Mouse (Mus musculus) heart, adult 2 months (tissue): ENCODE measurements around the gene Camta1. TPM values are rescaled to one million over a fixed set of nuclear protein-coding genes. Genes with fewer than 3 reads are reported as not detected.

Experiments
- DNase-seq, 2 experiments: peaks; one replicate each; pipeline ENCODE4 v3.0.0; 2021
- H3K27ac ChIP-seq: fragments of 200-600 bp; 2 replicates; pipeline ENCODE4 v1.8.1; 2022
- H3K27me3 ChIP-seq: fragments of 200-500 bp; 2 replicates; pipeline ENCODE4 v1.6.1; 2012; ENCODE audit warnings: mild to moderate bottlenecking, low read length, inconsistent platforms, mixed read lengths; ENCODE audit not compliant: control insufficient read depth, insufficient read depth
- H3K36me3 ChIP-seq: fragments of 200-500 bp; 2 replicates; pipeline ENCODE4 v1.6.1; 2012; ENCODE audit warnings: low read length, inconsistent platforms; ENCODE audit not compliant: control insufficient read depth, insufficient read depth
- H3K4me1 ChIP-seq: fragments of 200-500 bp; 2 replicates; pipeline ENCODE4 v1.6.1; 2011; ENCODE audit warnings: low read length; ENCODE audit not compliant: control insufficient read depth, insufficient read depth
- H3K4me3 ChIP-seq: fragments of 200-600 bp; 2 replicates; pipeline ENCODE4 v1.8.1; 2022
- H3K79me2 ChIP-seq: fragments of 200-500 bp; replicated peaks from 2 replicates; pipeline ENCODE4 v1.6.1; 2012; ENCODE audit warnings: mild to moderate bottlenecking, inconsistent platforms, low read length, moderate library complexity, mixed read lengths; ENCODE audit not compliant: control insufficient read depth, insufficient read depth
- H3K9ac ChIP-seq: fragments of 200-500 bp; 2 replicates; pipeline ENCODE4 v1.6.1; 2012; ENCODE audit warnings: low read depth, mild to moderate bottlenecking, control low read depth, inconsistent platforms, low read length, mixed read lengths
- CTCF ChIP-seq: fragments of 200-600 bp; IDR thresholded peaks from 2 replicates; pipeline ENCODE4 v1.8.1; 2022; ENCODE audit warnings: antibody characterized with exemption, mild to moderate bottlenecking, moderate library complexity
- EP300 ChIP-seq: fragments of 200-500 bp; IDR thresholded peaks from 2 replicates; pipeline ENCODE4 v1.6.1; 2011; ENCODE audit warnings: low read depth, low read length, control low read depth; ENCODE audit not compliant: insufficient read depth
- POLR2A ChIP-seq: fragments of 200-500 bp; IDR thresholded peaks from 2 replicates; pipeline ENCODE4 v1.6.1; 2011; ENCODE audit warnings: mild to moderate bottlenecking, low read depth, low read length, control low read depth; ENCODE audit not compliant: insufficient read depth
- WGBS: fragments of 180-500 bp; shearing (Covaris S2); methylation state at CpG from one replicate; pipeline ENCODE4 v1.1.7; 2018; 5-methylcytosine and 5-hydroxymethylcytosine counted together
- intact Hi-C: fragments of 180-260 bp; cut with DNase I; formaldehyde crosslinking; loops from one replicate; pipeline ENCODE4 v1.15.1; 2025
- polyA plus RNA-seq: library from polyadenylated mRNA; depleted of rRNA; stranded (reverse); fragments of >200 nt; gene quantifications from 2 replicates; pipeline ENCODE4 v1.2.3, GENCODE M21; 2012
- total RNA-seq, 2 experiments: library from RNA; stranded (reverse); gene quantifications; 2 replicates each; pipeline ENCODE4 v1.2.3; 2021

Gene Camta1
- total and polyA plus RNA-seq, 3 experiments: 39.4 to 234 (median 208) TPM

DNA sequence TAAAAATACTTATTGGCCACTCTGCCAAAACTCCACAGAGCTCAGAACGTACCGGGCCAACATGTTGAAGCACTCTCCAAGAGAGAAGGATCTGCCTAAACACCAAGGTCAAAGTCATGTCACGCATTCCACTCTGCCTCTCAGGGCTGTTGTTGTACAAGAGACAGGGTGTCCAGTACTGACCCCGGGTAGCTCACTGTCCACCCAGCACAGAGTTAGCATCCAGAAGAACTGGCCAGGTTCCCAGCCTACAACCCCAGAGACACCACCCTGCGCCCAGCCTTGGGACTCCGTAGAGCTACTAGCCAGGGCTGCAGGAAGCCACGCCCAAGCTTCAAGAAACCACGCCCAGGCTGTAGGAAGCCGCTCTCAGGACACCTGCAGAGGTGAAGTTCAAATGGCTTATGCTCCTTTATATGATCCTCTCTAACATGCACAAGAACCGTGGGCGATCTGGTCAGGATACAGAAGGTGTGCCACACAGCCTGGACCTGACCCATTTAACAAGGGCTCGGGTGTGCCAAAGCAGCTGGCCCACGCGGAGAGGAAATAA is 41.1 kb upstream of the Camta1 start:
- intact Hi-C loops: no loop called here
- WGBS: 8% methylated on average over 14 of the region's 14 CpGs
- H3K27me3 ChIP-seq: no peaks in the 10 kb centered on the region
- peak; percentile 84 to 92 for DNase-seq
- H3K36me3 ChIP-seq: no peaks in the 10 kb centered on the region
- peak overlapping the region; percentile 26 for H3K9ac ChIP-seq
- peak overlapping the region; percentile 95 for H3K27ac ChIP-seq
- TF ChIP-seq EP300: peak; percentile 100
- peak; percentile 55 for TF ChIP-seq POLR2A
- no peak for TF ChIP-seq CTCF
- peaks cover 22% of the 10 kb centered on the region for H3K4me1 ChIP-seq
- H3K4me3 ChIP-seq: peak overlapping the region; percentile 39
- no peaks in the 10 kb centered on the region for H3K79me2 ChIP-seq

DNA sequence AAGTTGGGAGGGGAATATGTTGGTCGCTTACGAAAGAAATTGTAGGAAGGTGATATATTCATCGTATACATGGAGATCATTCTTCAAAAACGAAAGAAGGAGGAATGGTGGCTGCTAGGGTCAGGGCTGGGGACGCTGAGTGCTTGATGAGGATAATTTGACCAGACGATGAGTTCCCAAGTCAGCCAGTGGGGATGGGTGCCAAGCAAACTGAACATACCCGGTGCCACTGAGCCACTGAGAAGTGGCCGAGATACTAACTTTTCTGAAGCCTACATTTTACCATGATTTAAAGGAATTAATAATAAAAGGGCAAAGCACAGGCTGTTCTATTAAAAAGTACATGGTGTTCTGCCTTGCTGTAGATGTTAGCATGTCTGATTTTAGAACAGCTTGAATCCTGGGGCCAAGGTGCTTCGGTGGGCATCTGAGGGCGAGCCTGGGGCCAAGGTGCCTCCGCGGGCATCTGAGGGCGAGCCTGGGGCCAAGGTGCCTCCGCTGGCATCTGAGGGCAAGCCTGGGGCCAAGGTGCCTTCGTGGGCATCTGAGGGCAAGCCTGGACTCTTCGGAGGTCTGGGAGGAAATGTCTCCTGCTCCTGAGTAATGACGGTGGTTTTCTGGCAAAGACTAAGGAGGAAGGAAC is 40.5 kb upstream of the Camta1 start:
- no peaks in the 10 kb centered on the region for H3K79me2 ChIP-seq
- H3K4me1 ChIP-seq: peaks cover 22% of the 10 kb centered on the region
- no peaks in the 10 kb centered on the region for H3K27me3 ChIP-seq
- peak in 1 of 2 experiments; percentile 69 for DNase-seq
- peak overlapping the region; percentile 54 for H3K9ac ChIP-seq
- WGBS: 40% methylated on average over 17 of the region's 17 CpGs
- intact Hi-C loops: no loop called here
- H3K36me3 ChIP-seq: no peaks in the 10 kb centered on the region
- H3K27ac ChIP-seq: peak overlapping the region; percentile 95
- H3K4me3 ChIP-seq: peak overlapping the region; percentile 20; the same call in 1 of the 2 replicates
- TF ChIP-seq EP300 (0 out of 2 replicates have a peak, but pooled peaks have one; percentile 28), POLR2A (no peak; the same call in 1 of the 2 replicates)

DNA sequence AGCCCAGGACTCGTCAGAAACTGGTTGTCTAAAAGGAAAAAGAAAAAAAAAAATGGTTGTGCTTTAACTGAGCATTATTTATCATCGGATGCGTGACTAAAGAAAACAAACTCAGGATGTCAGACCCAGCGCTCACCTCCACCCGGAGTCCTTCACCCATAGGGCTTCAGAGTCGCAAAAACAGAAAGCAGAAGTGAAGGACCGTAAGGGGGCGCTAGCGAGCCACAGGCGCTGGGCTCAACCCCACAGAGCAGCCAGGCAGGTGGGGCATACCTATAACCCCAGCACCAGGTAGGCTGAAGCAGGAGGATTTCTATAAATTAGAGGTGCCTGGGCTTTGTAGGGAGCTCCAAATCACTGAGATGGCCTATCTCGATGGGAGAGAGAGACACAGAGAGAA is 39.7 kb upstream of the Camta1 start:
- H3K4me3 ChIP-seq: no peak overlapping the region
- no peak overlapping the region for H3K9ac ChIP-seq
- no peaks in the 10 kb centered on the region for H3K27me3 ChIP-seq
- intact Hi-C loops: loop anchor here (1.0 kb wide), 1 partner anchor 19 kb away; no protein-coding TSS in a partner anchor
- DNase-seq: peak; percentile 27 to 55
- 47% methylated on average over 11 of the region's 11 CpGs for WGBS
- H3K4me1 ChIP-seq: peaks cover 22% of the 10 kb centered on the region
- no peaks in the 10 kb centered on the region for H3K36me3 ChIP-seq
- peak overlapping the region; percentile 95 for H3K27ac ChIP-seq
- H3K79me2 ChIP-seq: no peaks in the 10 kb centered on the region
- TF ChIP-seq CTCF (peak; percentile 72), EP300 (no peak)

DNA sequence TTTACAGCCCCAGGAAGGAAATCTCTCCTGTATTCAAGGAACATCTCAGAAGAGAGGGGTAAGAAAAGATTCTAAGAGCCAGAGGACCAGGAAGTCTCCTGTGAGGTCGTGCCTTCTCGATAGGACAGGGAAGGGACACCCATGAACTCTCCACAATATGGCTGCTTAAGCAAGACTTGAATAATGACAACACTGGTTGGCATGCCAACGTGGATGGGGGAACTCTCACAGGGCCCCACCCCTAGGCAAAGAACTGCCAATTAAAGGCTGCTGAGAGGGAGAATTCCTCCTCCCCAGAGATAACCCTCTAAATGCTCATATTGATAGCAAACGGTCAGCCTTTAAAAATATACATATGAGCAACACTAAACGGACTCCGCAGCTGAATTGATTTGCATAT is 39.1 kb upstream of the Camta1 start:
- H3K27ac ChIP-seq: no peak overlapping the region
- H3K36me3 ChIP-seq: no peaks in the 10 kb centered on the region
- no peak for DNase-seq
- TF ChIP-seq CTCF (no peak), EP300 (no peak), POLR2A (no peak)
- intact Hi-C loops: loop anchor here (1.0 kb wide), 1 partner anchor 20 kb away; no protein-coding TSS in a partner anchor
- no peaks in the 10 kb centered on the region for H3K27me3 ChIP-seq
- H3K4me1 ChIP-seq: peaks cover 22% of the 10 kb centered on the region
- H3K4me3 ChIP-seq: no peak overlapping the region
- H3K79me2 ChIP-seq: no peaks in the 10 kb centered on the region
- H3K9ac ChIP-seq: no peak overlapping the region
- WGBS: 66% methylated on average over 6 of the region's 6 CpGs

DNA sequence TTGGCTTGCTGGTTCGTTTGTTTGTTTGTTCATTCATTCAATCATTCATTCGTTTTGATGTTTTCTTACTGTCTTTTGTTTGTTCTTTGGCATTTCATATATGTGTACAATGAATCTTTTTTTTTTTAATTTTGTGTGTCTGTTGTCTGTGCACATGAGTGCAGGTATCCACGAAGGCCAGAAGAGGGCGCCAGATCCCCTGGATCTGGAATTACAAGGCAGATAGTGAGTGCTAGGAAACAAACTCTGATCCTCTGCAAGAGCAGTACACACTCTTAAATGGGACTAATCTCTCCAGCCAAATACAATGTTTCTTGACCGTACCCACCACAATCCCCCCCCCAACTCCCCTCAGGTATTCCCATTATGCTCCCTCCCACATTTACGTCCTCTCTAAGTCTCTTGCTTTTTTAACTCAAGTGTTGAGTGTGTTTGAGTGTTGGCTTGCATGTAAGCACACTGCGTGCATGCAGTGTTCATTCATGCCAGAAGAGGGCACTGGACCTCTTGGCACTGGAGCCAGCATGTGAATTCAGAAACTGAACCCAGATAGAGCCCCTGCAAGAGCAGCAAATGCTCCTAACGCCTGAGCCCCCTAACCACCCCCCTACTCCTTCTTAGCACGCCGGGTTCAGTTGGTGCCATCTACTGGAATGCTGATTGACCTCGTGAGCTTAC is 38.2 kb upstream of the Camta1 start:
- no peaks in the 10 kb centered on the region for H3K79me2 ChIP-seq
- TF ChIP-seq EP300 (no peak), CTCF (peak; percentile 59)
- no peaks in the 10 kb centered on the region for H3K27me3 ChIP-seq
- intact Hi-C loops: loop anchor here (2.0 kb wide), 1 partner anchor 37 kb away; no protein-coding TSS in a partner anchor
- no peak overlapping the region for H3K4me3 ChIP-seq
- H3K27ac ChIP-seq: no peak overlapping the region
- no peak for DNase-seq
- H3K4me1 ChIP-seq: peaks cover 22% of the 10 kb centered on the region
- H3K36me3 ChIP-seq: no peaks in the 10 kb centered on the region
- WGBS: 73% methylated on average over 11 of the region's 11 CpGs
- H3K9ac ChIP-seq: no peak overlapping the region

DNA sequence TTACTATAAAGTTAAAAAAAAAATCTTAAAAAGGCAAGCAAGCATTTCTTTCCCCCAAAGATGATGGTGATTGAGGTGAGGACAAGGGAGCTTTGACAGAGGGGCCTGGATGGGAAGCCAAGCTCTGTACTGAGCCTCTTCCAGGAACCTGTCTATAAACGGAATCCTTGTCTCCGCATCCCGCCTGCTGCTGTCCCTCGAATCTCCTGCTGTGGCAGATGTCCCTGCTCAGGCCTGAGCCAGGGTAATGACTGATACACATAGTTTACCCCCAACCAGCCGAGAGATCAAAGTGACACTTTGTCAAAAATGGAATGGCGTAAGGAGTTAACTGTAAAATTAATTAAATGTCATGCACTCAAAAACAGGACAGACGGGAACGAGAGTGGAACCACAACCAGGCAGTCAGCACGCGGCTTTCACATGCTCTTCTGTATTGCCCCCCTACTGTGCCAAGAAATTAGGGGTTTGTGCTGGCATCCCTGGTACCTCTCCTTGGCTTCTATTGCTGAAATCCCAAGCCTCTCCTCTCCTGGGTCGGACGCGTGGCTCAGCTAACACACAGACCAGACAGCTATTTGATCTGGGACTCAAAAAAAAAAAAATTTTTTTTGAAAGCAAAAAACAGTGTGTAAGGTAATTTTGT is 37.0 kb upstream of the Camta1 start:
- H3K4me3 ChIP-seq: no peak overlapping the region
- no peaks in the 10 kb centered on the region for H3K27me3 ChIP-seq
- peak in 1 of 2 experiments; percentile 21 for DNase-seq
- peaks cover 15% of the 10 kb centered on the region for H3K4me1 ChIP-seq
- no peak overlapping the region for H3K9ac ChIP-seq
- H3K27ac ChIP-seq: peak overlapping the region; percentile 15; the same call in 1 of the 2 replicates
- no peaks in the 10 kb centered on the region for H3K36me3 ChIP-seq
- H3K79me2 ChIP-seq: no peaks in the 10 kb centered on the region
- intact Hi-C loops: loop anchor here (2.0 kb wide), 1 partner anchor 36 kb away; no protein-coding TSS in a partner anchor
- TF ChIP-seq EP300 (no peak), CTCF (0 out of 2 replicates have a peak, but pooled peaks have one; percentile 11)
- 44% methylated on average over 13 of the region's 13 CpGs for WGBS
